Mouse (Mus musculus) bone marrow, adult 2 months (tissue): ENCODE data around the gene Fstl4.

Experiments used
- CTCF ChIP-seq: fragments of 200-500 bp; IDR thresholded peaks from 2 replicates; pipeline ENCODE4 v1.5.1; 2011; ENCODE audit warnings: low read length, control low read depth; ENCODE audit not compliant: control insufficient read depth, insufficient read depth
- POLR2A ChIP-seq: fragments of 200-500 bp; IDR thresholded peaks from 2 replicates; pipeline ENCODE4 v1.6.1; 2011; ENCODE audit warnings: low read depth, mild to moderate bottlenecking, control low read depth, low read length, borderline replicate concordance; ENCODE audit not compliant: control insufficient read depth

DNA sequence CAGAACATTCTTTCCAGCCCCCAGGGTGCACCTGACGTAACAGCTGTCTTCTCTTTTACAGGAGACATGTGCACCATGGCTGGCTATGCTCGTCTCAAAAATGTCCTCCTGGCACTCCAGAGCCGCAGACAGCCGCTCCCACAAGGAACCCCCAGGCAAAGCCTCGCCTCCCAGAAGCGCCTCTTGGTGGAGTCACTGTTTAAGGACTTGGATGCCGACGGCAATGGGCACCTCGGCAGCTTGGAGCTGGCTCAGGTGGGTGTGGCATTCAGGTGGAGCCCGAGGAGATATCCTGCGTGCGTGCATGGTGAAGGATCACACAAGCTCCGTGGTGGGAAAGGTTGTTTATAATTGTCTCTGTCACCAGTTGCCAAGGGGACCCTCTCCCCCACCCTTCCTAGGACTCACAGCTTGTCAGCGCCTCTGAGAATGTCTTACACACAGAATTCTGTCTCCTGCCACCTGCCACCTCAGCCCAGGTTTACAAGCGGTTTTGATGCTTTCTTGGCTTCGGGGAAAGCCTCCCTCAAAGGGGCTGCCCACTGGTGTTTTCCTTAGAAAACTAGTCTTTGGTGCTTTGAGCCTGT is 304.1 kb downstream of the Fstl4 start:
- no peak for TF ChIP-seq CTCF
- no peak for TF ChIP-seq POLR2A
